Mouse (Mus musculus): ENCODE measurements at regions not wholly inside any gene's neighbourhood (a gene's known extent, or its start where the extent isn't known, plus 50 kb on each side); places are given as distances from the start of the nearest gene placed in this dataset.

DNA sequence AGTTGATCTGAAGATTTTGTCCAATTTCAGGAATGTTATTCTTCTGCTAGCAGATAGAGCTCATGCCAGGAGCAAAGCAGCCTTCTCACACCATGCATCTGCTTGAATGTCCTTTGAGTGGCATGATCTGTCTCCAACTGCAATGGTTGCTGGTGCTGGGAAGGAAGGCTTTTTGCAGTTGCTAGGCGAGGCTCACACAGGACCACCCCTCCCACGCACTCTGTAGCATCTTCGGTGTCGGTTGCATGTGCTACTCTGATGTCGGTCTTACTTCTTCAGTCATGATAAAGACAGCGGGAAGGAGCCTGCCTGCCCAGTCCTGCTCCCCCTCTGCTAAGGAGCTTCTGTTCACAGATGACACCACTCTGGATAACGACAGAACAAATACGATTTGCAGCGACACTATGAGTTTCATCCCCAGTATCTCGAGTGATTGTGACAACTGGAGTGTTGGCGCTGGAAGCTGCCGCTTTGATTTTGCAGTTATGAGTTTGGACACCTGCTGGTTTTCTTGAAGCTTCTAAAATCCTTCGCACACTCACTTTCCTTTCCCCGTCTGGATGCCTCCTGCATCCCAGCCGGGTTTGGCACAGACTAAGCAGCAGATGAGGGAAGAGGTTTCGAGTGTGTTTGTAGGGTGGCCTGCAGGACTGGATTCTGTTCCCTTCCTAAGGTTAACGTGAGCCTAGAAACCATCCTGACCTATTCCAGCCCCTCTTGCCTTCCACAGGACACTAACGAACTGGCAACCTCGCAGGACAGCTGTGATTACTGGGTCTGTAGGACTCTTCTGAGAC, 75.4 kb upstream of the Ajap1 start:
- Histone ChIP-seq H3K36me3 (ENCODE audit: control insufficient read depth, insufficient read depth, low read length) (no peaks in the 10 kb centered on the region), H3K4me1 (ENCODE audit: control insufficient read depth, insufficient read depth, low read length) (peaks cover 3% of the 10 kb centered on the region; the same call in 1 of the 2 replicates), H3K4me3 (ENCODE audit: control insufficient read depth, low read depth, low read length) (no peak overlapping the region), H3K27me3 (ENCODE audit: control insufficient read depth, insufficient read depth, low read length) (no peaks in the 10 kb centered on the region), H3K27ac (ENCODE audit: control insufficient read depth, insufficient read depth, low read depth, low read length) (no peak overlapping the region)
- TF ChIP-seq CTCF (IDR thresholded peaks at IDR 0.05; ENCODE audit: control insufficient read depth, insufficient read depth, insufficient replicate concordance, low read depth, low read length) (no peak), POLR2A (IDR thresholded peaks at IDR 0.05; ENCODE audit: control insufficient read depth, low read depth, low read length) (no peak)

DNA sequence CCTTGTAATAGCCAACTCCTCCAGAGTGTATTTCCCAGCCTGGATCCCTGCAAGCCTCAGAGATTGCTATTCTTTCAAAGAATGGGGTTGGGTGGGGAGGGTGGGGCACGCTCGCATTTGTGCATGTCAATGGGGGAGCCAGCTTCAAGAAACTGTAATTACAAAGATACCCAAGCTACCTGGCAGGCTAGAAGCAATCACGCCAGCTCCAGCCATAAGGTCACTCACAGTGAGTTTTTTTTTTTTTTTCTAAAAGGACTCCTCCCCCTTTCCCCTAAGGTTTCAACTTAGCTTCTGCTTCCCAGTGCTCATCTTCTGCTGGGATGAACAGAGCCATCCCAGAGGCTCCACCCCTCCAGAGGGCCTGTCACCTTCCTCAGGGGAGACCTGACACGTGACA, 77.0 kb upstream of the Ajap1 start:
- no peaks in the 10 kb centered on the region for H3K27me3 ChIP-seq (ENCODE audit: control insufficient read depth, insufficient read depth, low read length)
- no peaks in the 10 kb centered on the region for H3K36me3 ChIP-seq (ENCODE audit: control insufficient read depth, insufficient read depth, low read length)
- TF ChIP-seq CTCF (IDR thresholded peaks at IDR 0.05; ENCODE audit: control insufficient read depth, insufficient read depth, insufficient replicate concordance, low read depth, low read length) (no peak), POLR2A (IDR thresholded peaks at IDR 0.05; ENCODE audit: control insufficient read depth, low read depth, low read length) (no peak)
- H3K4me3 ChIP-seq (ENCODE audit: control insufficient read depth, low read depth, low read length): no peak overlapping the region
- peaks cover 3% of the 10 kb centered on the region; the same call in 1 of the 2 replicates for H3K4me1 ChIP-seq (ENCODE audit: control insufficient read depth, insufficient read depth, low read length)
- no peak overlapping the region for H3K27ac ChIP-seq (ENCODE audit: control insufficient read depth, insufficient read depth, low read depth, low read length)

DNA sequence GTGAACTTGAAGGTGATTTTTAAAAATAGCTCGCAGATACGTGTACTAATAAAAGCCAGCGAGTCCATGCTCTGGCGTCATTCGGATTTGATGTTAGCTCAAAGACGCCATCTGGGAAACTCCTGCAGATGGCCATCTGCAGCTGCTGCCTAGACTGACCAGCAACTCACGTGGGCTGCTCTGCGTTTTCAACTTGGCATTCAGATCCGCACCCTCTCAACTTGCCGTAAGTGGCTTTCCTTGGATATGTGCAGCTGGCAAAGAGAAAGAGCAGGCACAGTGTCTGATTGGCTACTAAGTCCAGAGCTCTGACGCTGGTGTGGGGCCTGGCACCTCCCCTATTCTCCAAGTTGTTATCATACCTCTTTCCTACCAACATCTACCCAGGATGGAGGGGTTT, 77.6 kb upstream of the Ajap1 start:
- no peak for TF ChIP-seq CTCF (IDR thresholded peaks at IDR 0.05; ENCODE audit: control insufficient read depth, insufficient read depth, insufficient replicate concordance, low read depth, low read length)
- no peak for TF ChIP-seq POLR2A (IDR thresholded peaks at IDR 0.05; ENCODE audit: control insufficient read depth, low read depth, low read length)
- Histone ChIP-seq H3K27me3 (ENCODE audit: control insufficient read depth, insufficient read depth, low read length) (no peaks in the 10 kb centered on the region), H3K27ac (ENCODE audit: control insufficient read depth, insufficient read depth, low read depth, low read length) (no peak overlapping the region)

DNA sequence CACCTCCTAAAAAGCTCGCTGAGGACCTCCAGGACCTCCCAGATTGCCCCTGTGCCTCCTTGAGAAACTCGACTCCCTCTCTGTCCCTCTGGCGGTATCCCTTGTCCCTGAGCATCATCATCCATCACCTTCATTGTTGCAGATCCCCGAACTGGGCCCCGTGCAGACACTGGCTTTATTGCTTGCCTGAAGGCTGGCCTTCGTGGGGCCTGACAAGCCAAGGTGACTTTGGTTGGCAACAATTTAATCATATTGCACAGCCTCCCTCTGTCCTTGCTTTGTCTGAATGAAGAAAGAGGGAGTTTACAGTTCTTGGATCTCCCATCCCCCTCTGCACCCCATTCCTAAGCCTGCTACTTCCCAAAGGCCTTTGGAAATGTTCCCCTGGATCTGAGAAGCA, 78.3 kb upstream of the Ajap1 start:
- Histone ChIP-seq H3K27me3 (ENCODE audit: control insufficient read depth, insufficient read depth, low read length) (no peaks in the 10 kb centered on the region), H3K4me3 (ENCODE audit: control insufficient read depth, low read depth, low read length) (no peak overlapping the region), H3K4me1 (ENCODE audit: control insufficient read depth, insufficient read depth, low read length) (peaks cover 3% of the 10 kb centered on the region; the same call in 1 of the 2 replicates), H3K27ac (ENCODE audit: control insufficient read depth, insufficient read depth, low read depth, low read length) (no peak overlapping the region), H3K36me3 (ENCODE audit: control insufficient read depth, insufficient read depth, low read length) (no peaks in the 10 kb centered on the region)
- TF ChIP-seq CTCF (IDR thresholded peaks at IDR 0.05; ENCODE audit: control insufficient read depth, insufficient read depth, insufficient replicate concordance, low read depth, low read length) (no peak), POLR2A (IDR thresholded peaks at IDR 0.05; ENCODE audit: control insufficient read depth, low read depth, low read length) (no peak)

More for the DNA sequence above, 77.6 kb upstream of the Ajap1 start:
- Histone ChIP-seq H3K4me1 (ENCODE audit: control insufficient read depth, insufficient read depth, low read length) (peaks cover 3% of the 10 kb centered on the region; the same call in 1 of the 2 replicates), H3K4me3 (ENCODE audit: control insufficient read depth, low read depth, low read length) (no peak overlapping the region), H3K36me3 (ENCODE audit: control insufficient read depth, insufficient read depth, low read length) (no peaks in the 10 kb centered on the region)

DNA sequence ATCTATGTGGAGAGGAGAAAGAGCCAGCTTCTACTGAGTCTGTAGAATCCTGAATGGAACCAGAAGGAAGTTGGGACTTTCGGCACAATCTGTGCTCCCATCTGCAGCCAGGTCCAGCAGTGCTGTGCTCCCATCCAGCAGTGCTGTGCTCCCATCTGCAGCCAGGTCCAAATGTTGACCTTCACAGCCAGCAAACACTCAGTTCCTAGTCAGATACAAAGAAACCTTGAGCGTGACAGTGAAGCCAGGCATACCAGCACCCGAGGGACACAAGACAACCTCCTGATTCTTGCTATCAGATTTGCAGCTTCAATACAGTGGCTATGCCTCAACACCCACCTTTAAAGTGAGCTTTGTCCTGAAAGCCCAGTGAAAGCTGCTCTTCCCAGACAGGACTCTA, 79.4 kb upstream of the Ajap1 start:
- TF ChIP-seq POLR2A (IDR thresholded peaks at IDR 0.05; ENCODE audit: control insufficient read depth, low read depth, low read length): no peak
- TF ChIP-seq CTCF (IDR thresholded peaks at IDR 0.05; ENCODE audit: control insufficient read depth, insufficient read depth, insufficient replicate concordance, low read depth, low read length): no peak
- no peak overlapping the region for H3K27ac ChIP-seq (ENCODE audit: control insufficient read depth, insufficient read depth, low read depth, low read length)
- H3K4me1 ChIP-seq (ENCODE audit: control insufficient read depth, insufficient read depth, low read length): peaks cover 3% of the 10 kb centered on the region; the same call in 1 of the 2 replicates
- H3K36me3 ChIP-seq (ENCODE audit: control insufficient read depth, insufficient read depth, low read length): no peaks in the 10 kb centered on the region
- no peaks in the 10 kb centered on the region for H3K27me3 ChIP-seq (ENCODE audit: control insufficient read depth, insufficient read depth, low read length)
- H3K4me3 ChIP-seq (ENCODE audit: control insufficient read depth, low read depth, low read length): no peak overlapping the region

DNA sequence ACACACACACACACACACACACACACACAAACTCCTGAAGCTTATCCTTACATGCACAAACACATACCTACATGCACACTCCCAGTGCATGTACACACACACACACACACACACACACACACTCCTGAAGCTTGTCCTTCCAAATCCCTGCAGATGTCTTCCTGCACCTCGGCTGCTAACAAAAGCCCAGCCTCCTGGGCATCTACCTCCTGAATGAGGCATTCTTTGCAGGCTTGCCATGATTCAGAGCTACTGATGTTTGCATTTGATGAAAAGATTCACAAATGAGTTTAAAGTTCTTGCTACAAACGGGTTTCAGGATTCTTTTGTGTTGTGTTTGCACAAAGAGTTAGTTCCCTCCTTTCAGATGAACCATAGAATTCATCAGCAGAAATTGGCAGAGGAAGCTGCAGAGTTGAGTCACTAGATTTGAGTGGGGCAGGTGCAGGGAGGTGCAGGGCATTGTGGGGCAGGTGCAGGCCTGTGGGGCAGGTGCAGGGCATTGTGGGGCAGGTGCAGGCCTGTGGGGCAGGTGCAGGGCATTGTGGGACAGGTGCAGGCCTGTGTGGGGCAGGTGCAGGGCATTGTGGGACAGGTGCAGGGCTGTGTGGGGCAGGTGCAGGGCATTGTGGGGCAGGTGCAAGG, 84.8 kb upstream of the Ajap1 start:
- H3K27me3 ChIP-seq (ENCODE audit: control insufficient read depth, insufficient read depth, low read length): no peaks in the 10 kb centered on the region
- H3K4me1 ChIP-seq (ENCODE audit: control insufficient read depth, insufficient read depth, low read length): no peaks in the 10 kb centered on the region
- no peak overlapping the region for H3K4me3 ChIP-seq (ENCODE audit: control insufficient read depth, low read depth, low read length)
- H3K36me3 ChIP-seq (ENCODE audit: control insufficient read depth, insufficient read depth, low read length): no peaks in the 10 kb centered on the region
- TF ChIP-seq CTCF (IDR thresholded peaks at IDR 0.05; ENCODE audit: control insufficient read depth, insufficient read depth, insufficient replicate concordance, low read depth, low read length) (no peak), POLR2A (IDR thresholded peaks at IDR 0.05; ENCODE audit: control insufficient read depth, low read depth, low read length) (no peak)
- no peak overlapping the region for H3K27ac ChIP-seq (ENCODE audit: control insufficient read depth, insufficient read depth, low read depth, low read length)

DNA sequence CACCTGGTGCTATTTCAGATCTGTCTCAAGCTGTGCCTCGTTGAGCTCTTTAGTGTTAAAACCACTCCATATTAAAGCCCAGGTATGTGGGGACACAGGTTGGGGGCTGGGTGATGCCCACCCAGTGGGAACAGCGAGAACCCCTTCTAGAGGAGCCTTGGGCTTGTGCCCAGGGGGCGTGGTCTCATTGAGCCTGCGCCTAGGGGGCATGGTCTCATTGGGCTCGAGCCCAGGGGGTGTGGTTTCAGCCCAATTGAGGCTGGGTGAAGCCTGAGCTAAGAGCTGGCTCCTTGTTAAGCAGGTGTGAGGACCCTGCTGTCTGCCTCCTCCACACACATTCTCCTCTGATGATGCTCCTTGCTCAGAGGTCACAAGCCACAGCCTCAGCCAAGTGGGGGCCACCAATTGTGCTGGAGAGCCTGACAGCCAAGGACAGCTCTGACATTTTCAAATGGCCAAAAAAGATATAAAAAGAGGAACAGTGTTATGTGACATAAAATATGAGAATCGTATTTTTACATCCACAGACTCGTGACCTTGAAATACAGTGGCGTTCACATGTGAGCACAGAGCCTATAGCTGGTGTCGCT, 90.7 kb upstream of the Ajap1 start:
- Histone ChIP-seq H3K27me3 (ENCODE audit: control insufficient read depth, insufficient read depth, low read length) (no peaks in the 10 kb centered on the region), H3K27ac (ENCODE audit: control insufficient read depth, insufficient read depth, low read depth, low read length) (no peak overlapping the region), H3K4me3 (ENCODE audit: control insufficient read depth, low read depth, low read length) (no peak overlapping the region), H3K4me1 (ENCODE audit: control insufficient read depth, insufficient read depth, low read length) (no peaks in the 10 kb centered on the region), H3K36me3 (ENCODE audit: control insufficient read depth, insufficient read depth, low read length) (no peaks in the 10 kb centered on the region)
- TF ChIP-seq POLR2A (IDR thresholded peaks at IDR 0.05; ENCODE audit: control insufficient read depth, low read depth, low read length): no peak
- no peak for TF ChIP-seq CTCF (IDR thresholded peaks at IDR 0.05; ENCODE audit: control insufficient read depth, insufficient read depth, insufficient replicate concordance, low read depth, low read length)
